Mouse (Mus musculus): ENCODE results near the gene Map4k5. TPM values are rescaled to one million over a fixed set of nuclear protein-coding genes. Genes with fewer than 3 reads are reported as not detected.

The Map4k5 gene
- polyA plus RNA-seq, 1 experiment from 2014 or later = 24.6 TPM

- Histone ChIP-seq H3K27ac (ENCODE audit: low read length) (no peak overlapping the region), H3K9ac (ENCODE audit: low read depth, low read length) (no peak overlapping the region), H3K36me3 (ENCODE audit: control insufficient read depth, insufficient read depth) (peaks cover 46% of the 10 kb centered on the region), H3K4me1 (ENCODE audit: control insufficient read depth, low read depth, low read length) (no peaks in the 10 kb centered on the region; the same call in 1 of the 2 replicates), H3K4me2 (ENCODE audit: low read depth, low read length) (no peak overlapping the region), H3K27me3 (ENCODE audit: control insufficient read depth, insufficient read depth, low read depth, low read length) (no peaks in the 10 kb centered on the region), H3K9me3 (replicated peaks; ENCODE audit: control insufficient read depth, low read length) (no peaks in the 10 kb centered on the region), H3K4me3 (ENCODE audit: low read depth, low read length) (no peak overlapping the region)
- WGBS (ENCODE audit: insufficient replicate concordance) = 89% methylated on average over 19 of the region's 19 CpGs
- ATAC-seq (ENCODE audit: low read depth) = no peak
Measured at GRCm38 (mm10) chr12:69843531-69844445, 49.2 kb downstream of the Map4k5 start.

GRCm38 (mm10) chr12:69838376-69838775 lies 54.6 kb downstream of the Map4k5 start:
- no peak overlapping the region for H3K9ac ChIP-seq (ENCODE audit: low read depth, low read length)
- H3K27ac ChIP-seq (ENCODE audit: low read length) = no peak overlapping the region
- H3K36me3 ChIP-seq (ENCODE audit: control insufficient read depth, insufficient read depth) = peaks cover 36% of the 10 kb centered on the region
- no peaks in the 10 kb centered on the region for H3K9me3 ChIP-seq (replicated peaks; ENCODE audit: control insufficient read depth, low read length)
- no peaks in the 10 kb centered on the region for H3K27me3 ChIP-seq (ENCODE audit: control insufficient read depth, insufficient read depth, low read depth, low read length)
- no peak overlapping the region for H3K4me3 ChIP-seq (ENCODE audit: low read depth, low read length)
- H3K4me1 ChIP-seq (ENCODE audit: control insufficient read depth, low read depth, low read length) = 0 out of 2 replicates have a peak, but pooled peaks cover 2% of the 10 kb centered on the region
- no peak overlapping the region for H3K4me2 ChIP-seq (ENCODE audit: low read depth, low read length)
- ATAC-seq (ENCODE audit: low read depth) = no peak
- WGBS (ENCODE audit: insufficient replicate concordance) = 50% methylated on average over 11 of the region's 11 CpGs

GRCm38 (mm10) chr12:69833982-69834604 lies 58.9 kb downstream of the Map4k5 start:
- 0 out of 2 replicates have a peak, but pooled peaks cover 2% of the 10 kb centered on the region for H3K4me1 ChIP-seq (ENCODE audit: control insufficient read depth, low read depth, low read length)
- WGBS (ENCODE audit: insufficient replicate concordance) = 89% methylated on average over 12 of the region's 12 CpGs
- H3K9me3 ChIP-seq (replicated peaks; ENCODE audit: control insufficient read depth, low read length) = no peaks in the 10 kb centered on the region
- H3K36me3 ChIP-seq (ENCODE audit: control insufficient read depth, insufficient read depth) = peaks cover 43% of the 10 kb centered on the region
- no peak overlapping the region for H3K27ac ChIP-seq (ENCODE audit: low read length)
- no peak overlapping the region for H3K9ac ChIP-seq (ENCODE audit: low read depth, low read length)
- H3K4me3 ChIP-seq (ENCODE audit: low read depth, low read length) = no peak overlapping the region
- no peak overlapping the region for H3K4me2 ChIP-seq (ENCODE audit: low read depth, low read length)
- no peaks in the 10 kb centered on the region for H3K27me3 ChIP-seq (ENCODE audit: control insufficient read depth, insufficient read depth, low read depth, low read length)
- no peak for ATAC-seq (ENCODE audit: low read depth)

GRCm38 (mm10) chr12:69831239-69831910 lies 61.6 kb downstream of the Map4k5 start:
- Histone ChIP-seq H3K27me3 (ENCODE audit: control insufficient read depth, insufficient read depth, low read depth, low read length) (no peaks in the 10 kb centered on the region), H3K9me3 (replicated peaks; ENCODE audit: control insufficient read depth, low read length) (no peaks in the 10 kb centered on the region), H3K4me2 (ENCODE audit: low read depth, low read length) (no peak overlapping the region), H3K4me3 (ENCODE audit: low read depth, low read length) (no peak overlapping the region), H3K4me1 (ENCODE audit: control insufficient read depth, low read depth, low read length) (no peaks in the 10 kb centered on the region), H3K27ac (ENCODE audit: low read length) (no peak overlapping the region), H3K9ac (ENCODE audit: low read depth, low read length) (no peak overlapping the region), H3K36me3 (ENCODE audit: control insufficient read depth, insufficient read depth) (peaks cover 57% of the 10 kb centered on the region)
- WGBS (ENCODE audit: insufficient replicate concordance) = 90% methylated on average over 9 of the region's 9 CpGs
- no peak for ATAC-seq (ENCODE audit: low read depth)

GRCm38 (mm10) chr12:69828214-69828613 lies 64.8 kb downstream of the Map4k5 start:
- no peak for ATAC-seq (ENCODE audit: low read depth)
- Histone ChIP-seq H3K9ac (ENCODE audit: low read depth, low read length) (no peak overlapping the region), H3K27me3 (ENCODE audit: control insufficient read depth, insufficient read depth, low read depth, low read length) (no peaks in the 10 kb centered on the region), H3K4me1 (ENCODE audit: control insufficient read depth, low read depth, low read length) (no peaks in the 10 kb centered on the region), H3K9me3 (replicated peaks; ENCODE audit: control insufficient read depth, low read length) (no peaks in the 10 kb centered on the region), H3K27ac (ENCODE audit: low read length) (no peak overlapping the region), H3K4me2 (ENCODE audit: low read depth, low read length) (no peak overlapping the region), H3K36me3 (ENCODE audit: control insufficient read depth, insufficient read depth) (peaks cover 61% of the 10 kb centered on the region), H3K4me3 (ENCODE audit: low read depth, low read length) (no peak overlapping the region)
- 64% methylated on average over 2 of the region's 2 CpGs for WGBS (ENCODE audit: insufficient replicate concordance)

- H3K27me3 ChIP-seq (ENCODE audit: control insufficient read depth, insufficient read depth, low read depth, low read length) = no peaks in the 10 kb centered on the region
- H3K4me3 ChIP-seq (ENCODE audit: low read depth, low read length) = no peak overlapping the region
- no peak for ATAC-seq (ENCODE audit: low read depth)
- no peak overlapping the region for H3K9ac ChIP-seq (ENCODE audit: low read depth, low read length)
- no peaks in the 10 kb centered on the region for H3K4me1 ChIP-seq (ENCODE audit: control insufficient read depth, low read depth, low read length)
- H3K4me2 ChIP-seq (ENCODE audit: low read depth, low read length) = no peak overlapping the region
- no peak overlapping the region; the same call in 1 of the 2 replicates for H3K27ac ChIP-seq (ENCODE audit: low read length)
- 84% methylated on average over 9 of the region's 9 CpGs for WGBS (ENCODE audit: insufficient replicate concordance)
- no peaks in the 10 kb centered on the region for H3K9me3 ChIP-seq (replicated peaks; ENCODE audit: control insufficient read depth, low read length)
- H3K36me3 ChIP-seq (ENCODE audit: control insufficient read depth, insufficient read depth) = peaks cover 70% of the 10 kb centered on the region
Measured at GRCm38 (mm10) chr12:69824881-69825597, 68.0 kb downstream of the Map4k5 start.

GRCm38 (mm10) chr12:69814272-69814671 lies 78.7 kb downstream of the Map4k5 start:
- H3K36me3 ChIP-seq (ENCODE audit: control insufficient read depth, insufficient read depth) = peaks cover 67% of the 10 kb centered on the region

GRCm38 (mm10) chr12:69813596-69813995 lies 79.4 kb downstream of the Map4k5 start:
- 70% methylated on average over 2 of the region's 2 CpGs for WGBS (ENCODE audit: insufficient replicate concordance)
- H3K4me2 ChIP-seq (ENCODE audit: low read depth, low read length) = no peak overlapping the region
- no peak overlapping the region for H3K9ac ChIP-seq (ENCODE audit: low read depth, low read length)
- no peaks in the 10 kb centered on the region for H3K9me3 ChIP-seq (replicated peaks; ENCODE audit: control insufficient read depth, low read length)
- H3K36me3 ChIP-seq (ENCODE audit: control insufficient read depth, insufficient read depth) = peaks cover 65% of the 10 kb centered on the region
- H3K4me1 ChIP-seq (ENCODE audit: control insufficient read depth, low read depth, low read length) = no peaks in the 10 kb centered on the region; the same call in 1 of the 2 replicates
- no peak overlapping the region for H3K4me3 ChIP-seq (ENCODE audit: low read depth, low read length)
- no peak for ATAC-seq (ENCODE audit: low read depth)
- no peak overlapping the region for H3K27ac ChIP-seq (ENCODE audit: low read length)
- no peaks in the 10 kb centered on the region for H3K27me3 ChIP-seq (ENCODE audit: control insufficient read depth, insufficient read depth, low read depth, low read length)

More at GRCm38 (mm10) chr12:69814272-69814671, 78.7 kb downstream of the Map4k5 start:
- H3K9me3 ChIP-seq (replicated peaks; ENCODE audit: control insufficient read depth, low read length) = no peaks in the 10 kb centered on the region
- no peak overlapping the region for H3K4me3 ChIP-seq (ENCODE audit: low read depth, low read length)
- 66% methylated on average over 6 of the region's 6 CpGs for WGBS (ENCODE audit: insufficient replicate concordance)
- H3K27ac ChIP-seq (ENCODE audit: low read length) = no peak overlapping the region
- no peaks in the 10 kb centered on the region for H3K27me3 ChIP-seq (ENCODE audit: control insufficient read depth, insufficient read depth, low read depth, low read length)
- no peak overlapping the region for H3K9ac ChIP-seq (ENCODE audit: low read depth, low read length)
- ATAC-seq (ENCODE audit: low read depth) = peak; percentile 39; the same call in 1 of the 2 replicates
- no peak overlapping the region for H3K4me2 ChIP-seq (ENCODE audit: low read depth, low read length)
- H3K4me1 ChIP-seq (ENCODE audit: control insufficient read depth, low read depth, low read length) = no peaks in the 10 kb centered on the region; the same call in 1 of the 2 replicates

Data from liver, embryonic 16.5 days (tissue).